Mouse (Mus musculus): ENCODE measurements at regions not wholly inside any gene's neighbourhood (a gene's known extent, or its start where the extent isn't known, plus 50 kb on each side); places are given as distances from the start of the nearest gene placed in this dataset.
A peak's percentile ranks its signal among the peaks of the same experiment; 100 is the strongest.

DNA sequence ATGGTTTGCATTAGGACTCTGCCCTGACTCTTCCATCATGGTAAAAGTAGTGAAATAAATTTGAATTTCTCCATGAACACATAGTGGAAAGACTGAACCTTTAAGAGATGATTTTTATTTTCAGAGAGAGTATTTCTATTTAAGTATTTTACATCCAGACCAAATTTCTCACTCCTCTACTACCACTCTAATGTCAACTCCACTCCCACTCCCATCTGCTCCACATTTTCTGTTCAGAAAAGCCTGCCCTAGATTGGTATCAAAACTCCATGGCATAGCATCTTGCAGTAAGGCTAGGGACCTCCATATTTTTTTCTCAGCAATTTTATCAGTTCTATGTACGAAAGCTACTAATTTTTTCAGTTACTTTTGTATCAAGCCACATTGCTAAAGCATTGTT is 117.4 kb upstream of the Esp38 start:
- peak; percentile 13 for DNase-seq (ENCODE audit: low read depth, low spot score)

Measured in telencephalon, adult 2 months (tissue).